Mouse (Mus musculus) intestine, postnatal 0 days (tissue): Measurements from ENCODE around the gene Gm28372. TPM values are rescaled to one million over a fixed set of nuclear protein-coding genes. Genes with fewer than 3 reads are reported as not detected.
A peak's percentile ranks its signal among the peaks of the same experiment; 100 is the strongest.

Source experiments
- ATAC-seq: fragments of 200-750 bp; cut with Nextera tagmentation; 2 replicates; pipeline ENCODE4 v1.8.0; 2017; ENCODE audit warnings: mild to moderate bottlenecking, moderate TSS enrichment, moderate library complexity
- H3K27ac ChIP-seq: fragments of 300-500 bp; sonication (generic); 2 replicates; pipeline ENCODE4 v1.5.1; 2014; ENCODE audit warnings: mild to moderate bottlenecking, low read depth, low read length, moderate library complexity
- H3K27me3 ChIP-seq: fragments of 300-500 bp; sonication (generic); replicated peaks from 2 replicates; pipeline ENCODE4 v1.6.1; 2014; ENCODE audit warnings: low read length, mixed read lengths; ENCODE audit not compliant: control insufficient read depth, insufficient read depth
- H3K36me3 ChIP-seq: fragments of 300-500 bp; sonication (generic); 2 replicates; pipeline ENCODE4 v1.6.1; 2014; ENCODE audit warnings: mild to moderate bottlenecking, moderate library complexity; ENCODE audit not compliant: control insufficient read depth, insufficient read depth
- H3K4me1 ChIP-seq: fragments of 300-500 bp; sonication (generic); replicated peaks from 2 replicates; pipeline ENCODE4 v1.6.1; 2014; ENCODE audit warnings: antibody characterized with exemption, low read length, mixed read lengths; ENCODE audit not compliant: control insufficient read depth, insufficient read depth
- H3K4me2 ChIP-seq: fragments of 300-500 bp; sonication (generic); replicated peaks from 2 replicates; pipeline ENCODE4 v1.6.1; 2014; ENCODE audit warnings: low read depth, mild to moderate bottlenecking, moderate library complexity
- H3K4me3 ChIP-seq: fragments of 300-500 bp; sonication (generic); 2 replicates; pipeline ENCODE4 v1.5.1; 2014; ENCODE audit warnings: low read depth, low read length
- H3K9ac ChIP-seq: fragments of 300-500 bp; sonication (generic); 2 replicates; pipeline ENCODE4 v1.6.1; 2014; ENCODE audit warnings: mild to moderate bottlenecking, low read depth, low read length
- H3K9me3 ChIP-seq: fragments of 300-500 bp; sonication (generic); 2 replicates; pipeline ENCODE4 v1.6.1; 2016; ENCODE audit warnings: mixed run types; ENCODE audit not compliant: control insufficient read depth
- CTCF ChIP-seq: sonication (generic); IDR thresholded peaks from 2 replicates; pipeline ENCODE4 v1.5.1; 2016; ENCODE audit warnings: low read depth, mild to moderate bottlenecking, control low read depth, antibody characterized with exemption, moderate library complexity
- WGBS: fragments of 180-500 bp; shearing (Covaris S2); extraction: QIAGEN DNeasy Blood & Tissue Kit; methylation state at CpG from one replicate; pipeline ENCODE4 v1.1.7; 2014; 5-methylcytosine and 5-hydroxymethylcytosine counted together
- polyA plus RNA-seq: library from polyadenylated mRNA; unstranded; fragments of >200 nt; fragmentation: Nextera tagmentation; extraction: Ambion mirVana; gene quantifications from 2 replicates; pipeline ENCODE4 v1.2.1, GENCODE M21; 2015

Gene Gm28372
- polyA plus RNA-seq, 1 experiment from 2014 or later: not detected

DNA sequence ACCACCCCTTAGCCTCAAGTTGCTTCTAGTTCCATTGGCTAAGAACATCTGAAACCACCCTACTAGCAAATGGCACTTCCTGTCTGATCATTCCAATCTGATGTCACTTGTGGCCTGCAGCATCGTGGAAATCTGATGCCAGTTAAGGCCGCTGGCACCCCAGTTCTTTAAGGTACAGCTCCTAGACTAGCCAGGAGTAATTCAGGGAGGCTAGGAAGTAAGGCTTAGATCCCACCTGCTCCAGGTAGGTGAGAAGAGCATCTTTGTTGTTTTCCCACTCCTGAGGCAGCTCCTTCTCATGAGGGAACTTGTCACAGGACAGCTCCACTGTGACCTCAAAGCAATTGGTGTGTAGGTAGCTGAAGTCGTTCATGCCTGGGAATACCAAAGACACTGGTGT is 12.2 kb upstream of the Gm28372 start:
- WGBS: 91% methylated on average over 3 of the region's 3 CpGs
- H3K9ac ChIP-seq: no peak overlapping the region
- no peak overlapping the region for H3K4me2 ChIP-seq
- ATAC-seq: no peak
- H3K4me3 ChIP-seq: no peak overlapping the region
- no peaks in the 10 kb centered on the region for H3K9me3 ChIP-seq
- H3K27ac ChIP-seq: no peak overlapping the region
- no peaks in the 10 kb centered on the region; the same call in 1 of the 2 replicates for H3K4me1 ChIP-seq
- H3K27me3 ChIP-seq: peaks cover under 1% of the 10 kb centered on the region; the same call in 1 of the 2 replicates
- no peaks in the 10 kb centered on the region; the same call in 1 of the 2 replicates for H3K36me3 ChIP-seq
- TF ChIP-seq CTCF: no peak

DNA sequence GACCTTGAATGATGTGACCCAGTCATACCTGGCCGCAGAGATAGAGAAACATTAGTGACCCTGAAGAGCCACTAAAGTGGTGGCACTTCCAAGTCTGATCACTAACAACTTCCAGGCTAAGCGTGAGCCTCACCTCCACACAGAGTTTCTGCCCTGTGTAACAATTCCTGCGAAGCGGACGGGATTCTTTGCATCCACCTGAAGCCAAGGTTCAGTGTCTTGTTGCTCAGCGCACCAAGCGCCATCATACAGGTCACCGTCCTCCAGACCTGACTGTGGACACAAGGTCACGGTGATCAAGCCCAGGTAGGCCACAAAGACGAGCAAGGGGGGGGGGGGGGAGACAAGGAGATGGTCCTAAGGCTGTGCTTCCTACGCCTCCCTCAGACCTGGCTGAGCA is 9.3 kb upstream of the Gm28372 start:
- 94% methylated on average over 11 of the region's 11 CpGs for WGBS
- Histone ChIP-seq H3K9ac (no peak overlapping the region), H3K27ac (no peak overlapping the region), H3K9me3 (no peaks in the 10 kb centered on the region), H3K27me3 (peaks cover 8% of the 10 kb centered on the region; the same call in 1 of the 2 replicates), H3K4me1 (no peaks in the 10 kb centered on the region; the same call in 1 of the 2 replicates), H3K4me2 (no peak overlapping the region), H3K4me3 (no peak overlapping the region), H3K36me3 (no peaks in the 10 kb centered on the region; the same call in 1 of the 2 replicates)
- ATAC-seq: no peak
- TF ChIP-seq CTCF: no peak

DNA sequence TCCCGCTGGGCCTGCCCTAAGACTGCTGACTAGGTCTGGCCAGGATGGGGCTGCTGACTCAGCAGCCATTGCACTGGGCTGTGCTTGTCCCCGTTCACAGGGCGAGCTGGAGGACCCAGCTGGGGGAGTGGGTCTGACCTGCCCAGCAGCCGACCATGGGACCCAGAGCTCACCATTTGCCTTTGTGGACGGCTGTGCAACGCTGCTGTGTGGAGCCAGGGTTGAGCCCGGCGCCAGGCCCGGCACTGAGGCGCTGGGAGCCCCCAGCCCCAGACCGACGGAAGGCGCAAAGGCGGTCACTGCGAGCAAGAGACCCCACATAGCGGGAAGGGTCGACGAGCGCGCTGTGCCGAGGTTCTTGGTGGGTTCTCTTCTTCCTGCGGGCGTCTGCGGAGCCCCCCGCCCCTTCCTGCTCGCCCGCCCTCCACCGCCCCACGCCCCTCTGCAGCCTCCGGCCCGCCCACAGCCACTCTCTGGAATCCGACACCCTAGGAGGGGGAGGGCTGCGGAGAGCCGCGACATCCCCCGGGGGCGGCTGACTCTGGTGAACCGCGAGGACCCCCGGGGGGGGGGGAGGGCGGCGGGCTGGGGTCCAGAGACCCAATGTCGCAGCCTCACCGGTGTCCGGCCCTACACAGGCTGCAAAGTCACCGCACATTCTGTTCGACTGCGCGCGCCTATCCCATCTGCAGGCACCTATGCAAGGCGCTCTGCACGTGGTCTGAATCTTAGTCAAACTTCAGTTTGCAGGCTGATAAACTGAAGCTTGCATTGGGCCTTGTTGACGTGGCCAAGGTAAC is 7.7 kb upstream of the Gm28372 start, which contains the start of gene Cpxm1:
TSS of gene Cpxm1 (minus strand) at position 389 of the 800 bp plus-strand sequence.
- Histone ChIP-seq H3K36me3 (no peaks in the 10 kb centered on the region; the same call in 1 of the 2 replicates), H3K9ac (peak within 1 kb of the TSS; percentile 26), H3K27ac (no peak within 1 kb of the TSS), H3K9me3 (no peaks in the 10 kb centered on the region), H3K4me2 (peak within 1 kb of the TSS; percentile 76), H3K4me3 (peak within 1 kb of the TSS; percentile 48), H3K4me1 (no peaks in the 10 kb centered on the region; the same call in 1 of the 2 replicates), H3K27me3 (peaks cover 8% of the 10 kb centered on the region; the same call in 1 of the 2 replicates)
- WGBS: under 1% methylated on average over 46 of the region's 53 CpGs
- TF ChIP-seq CTCF: no peak
- no peak for ATAC-seq

DNA sequence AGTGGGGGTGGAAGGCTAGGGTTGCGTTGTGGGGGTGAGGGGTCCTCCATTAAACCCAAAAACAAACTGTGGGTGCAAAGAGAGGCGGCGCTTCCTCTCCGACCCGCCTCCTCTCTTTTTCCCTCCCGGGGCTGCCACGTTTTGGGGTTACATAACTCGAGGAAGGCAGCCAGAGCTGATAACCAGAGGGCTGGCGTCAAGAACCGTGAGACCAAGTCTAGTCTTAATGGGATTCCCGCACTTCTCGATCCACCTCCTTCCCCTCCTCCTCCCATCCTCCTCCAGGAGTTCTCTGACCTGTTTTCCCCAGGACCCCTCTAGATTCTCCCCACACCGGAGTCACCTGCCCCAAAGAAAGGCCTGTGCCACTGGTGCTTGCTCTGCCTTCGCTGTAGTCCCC is 6.9 kb upstream of the Gm28372 start:
- no peaks in the 10 kb centered on the region; the same call in 1 of the 2 replicates for H3K4me1 ChIP-seq
- H3K4me2 ChIP-seq: peak overlapping the region; percentile 76
- WGBS: 26% methylated on average over 10 of the region's 14 CpGs
- H3K27ac ChIP-seq: no peak overlapping the region
- ATAC-seq: no peak
- no peaks in the 10 kb centered on the region; the same call in 1 of the 2 replicates for H3K36me3 ChIP-seq
- H3K9ac ChIP-seq: no peak overlapping the region
- no peaks in the 10 kb centered on the region for H3K9me3 ChIP-seq
- peak overlapping the region; percentile 48; the same call in 1 of the 2 replicates for H3K4me3 ChIP-seq
- peaks cover 8% of the 10 kb centered on the region; the same call in 1 of the 2 replicates for H3K27me3 ChIP-seq
- no peak for TF ChIP-seq CTCF

DNA sequence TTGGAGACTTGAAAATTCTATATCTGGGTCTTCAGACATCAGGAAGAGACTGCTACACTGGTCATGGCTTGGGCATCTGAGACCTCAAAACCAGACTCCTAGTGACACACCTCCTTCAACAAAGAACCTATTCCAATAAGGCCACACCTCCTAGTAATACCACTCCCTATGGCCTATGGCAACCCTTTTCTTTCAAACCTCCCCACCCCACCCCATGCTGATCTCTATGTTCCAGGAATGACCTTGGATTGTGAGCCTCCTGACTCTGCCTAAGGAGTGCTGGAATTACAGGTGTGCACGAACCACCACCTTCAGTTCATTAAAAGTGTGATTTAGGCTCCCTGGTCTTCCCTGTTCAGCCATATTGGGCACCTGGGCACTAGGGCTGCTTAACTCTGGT is 5.0 kb upstream of the Gm28372 start:
- H3K36me3 ChIP-seq: no peaks in the 10 kb centered on the region
- no peak overlapping the region for H3K27ac ChIP-seq
- H3K4me1 ChIP-seq: no peaks in the 10 kb centered on the region; the same call in 1 of the 2 replicates
- no peak overlapping the region for H3K4me3 ChIP-seq
- no peak for TF ChIP-seq CTCF
- WGBS: 83% methylated on average over 1 of the region's 1 CpGs
- no peak overlapping the region for H3K4me2 ChIP-seq
- peaks cover 8% of the 10 kb centered on the region; the same call in 1 of the 2 replicates for H3K27me3 ChIP-seq
- no peak overlapping the region for H3K9ac ChIP-seq
- no peak for ATAC-seq
- H3K9me3 ChIP-seq: no peaks in the 10 kb centered on the region

DNA sequence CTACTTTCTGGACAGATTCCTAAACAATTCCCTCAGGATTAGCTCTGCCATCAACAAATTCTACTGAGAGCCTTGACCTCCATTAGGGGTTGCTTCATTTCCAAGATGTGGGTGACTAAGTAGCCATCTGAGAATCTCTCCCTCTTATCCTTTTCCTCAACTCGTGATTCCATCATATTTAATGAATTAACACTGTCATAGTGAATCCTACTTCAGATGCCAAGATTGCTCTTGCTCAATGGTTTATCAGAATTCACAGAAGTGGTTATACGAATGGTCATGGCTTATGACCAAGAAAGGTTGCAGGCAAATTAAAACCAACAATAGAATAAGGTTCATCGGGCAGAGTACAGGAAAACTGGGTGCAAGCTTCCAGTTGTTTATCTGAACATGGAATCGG is 3.1 kb upstream of the Gm28372 start:
- H3K27ac ChIP-seq: no peak overlapping the region
- WGBS: 73% methylated on average over 4 of the region's 4 CpGs
- no peaks in the 10 kb centered on the region for H3K9me3 ChIP-seq
- no peak for ATAC-seq
- no peak for TF ChIP-seq CTCF
- H3K4me2 ChIP-seq: no peak overlapping the region
- no peaks in the 10 kb centered on the region; the same call in 1 of the 2 replicates for H3K4me1 ChIP-seq
- no peak overlapping the region for H3K4me3 ChIP-seq
- no peaks in the 10 kb centered on the region for H3K36me3 ChIP-seq
- H3K9ac ChIP-seq: no peak overlapping the region
- H3K27me3 ChIP-seq: peaks cover 8% of the 10 kb centered on the region; the same call in 1 of the 2 replicates
